14 mouse cellular contexts compared by ENCODE assay signal in the genomic region with DNA sequence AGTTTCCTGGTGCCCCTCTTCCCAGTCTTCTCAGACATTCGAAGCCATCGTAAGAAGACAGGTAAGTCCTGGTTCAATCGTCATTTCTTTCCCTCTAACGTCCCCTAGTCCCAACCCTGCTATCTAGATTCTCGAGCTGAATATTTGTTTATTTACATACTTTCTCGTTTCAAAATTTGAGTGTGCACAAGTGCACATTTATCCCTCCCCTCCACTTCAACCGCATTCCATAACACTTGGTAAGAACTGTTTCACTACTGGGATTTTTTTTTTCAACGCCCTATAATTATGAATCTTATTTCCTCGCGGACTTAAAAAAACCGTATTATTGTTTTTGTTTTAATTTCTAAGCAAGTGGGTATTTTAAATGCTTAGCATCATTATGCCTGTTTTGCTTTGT.
"Had no signal": no experiment of that assay in that cellular context is flagged by ENCODE, and none has a peak within 500 bp of the region (broad histone marks: within the 10 kb centered on the region; RNA-seq: fewer than 3 reads in every experiment).

No protein-coding gene starts in this region.

- DNase-seq: lung, embryonic 14.5 days; midbrain, embryonic 14.5 days; right cerebral cortex, postnatal 14 days; thymus, adult 2 months; thymus, postnatal 25 days; thymus, postnatal 4 days had no signal

- H3K4me1 ChIP-seq: limb, embryonic 15.5 days; liver, embryonic 12.5 days; midbrain, embryonic 10.5 days; midbrain, embryonic 12.5 days; neural tube, embryonic 13.5 days; neural tube, embryonic 15.5 days; stomach, embryonic 15.5 days had no signal

- H3K4me3 ChIP-seq: limb, embryonic 15.5 days; liver, embryonic 12.5 days; midbrain, embryonic 10.5 days; midbrain, embryonic 12.5 days; myocyte; neural tube, embryonic 13.5 days; neural tube, embryonic 15.5 days; stomach, embryonic 15.5 days had no signal
